Mouse (Mus musculus): ENCODE data around the gene Nfkb1. TPM values are rescaled to one million over a fixed set of nuclear protein-coding genes. Genes with fewer than 3 reads are reported as not detected.
A peak's percentile ranks its signal among the peaks of the same experiment; 100 is the strongest.

Gene Nfkb1
- polyA plus RNA-seq, 1 experiment from 2014 or later, result 16.0 TPM

- Histone ChIP-seq H3K4me2 (replicated peaks) (no peak overlapping the region), H3K27me3 (no peaks in the 10 kb centered on the region), H3K9me3 (no peaks in the 10 kb centered on the region), H3K4me3 (no peak overlapping the region), H3K36me3 (no peaks in the 10 kb centered on the region), H3K4me1 (no peaks in the 10 kb centered on the region; the same call in 1 of the 2 replicates), H3K27ac (no peak overlapping the region), H3K9ac (no peak overlapping the region)
- ATAC-seq (ENCODE audit: low FRiP score, low read depth), result no peak
- WGBS, result 67% methylated on average over 5 of the region's 5 CpGs
Measured at GRCm38 (mm10) chr3:135568633-135569032, 122.7 kb downstream of the Nfkb1 start.

DNA sequence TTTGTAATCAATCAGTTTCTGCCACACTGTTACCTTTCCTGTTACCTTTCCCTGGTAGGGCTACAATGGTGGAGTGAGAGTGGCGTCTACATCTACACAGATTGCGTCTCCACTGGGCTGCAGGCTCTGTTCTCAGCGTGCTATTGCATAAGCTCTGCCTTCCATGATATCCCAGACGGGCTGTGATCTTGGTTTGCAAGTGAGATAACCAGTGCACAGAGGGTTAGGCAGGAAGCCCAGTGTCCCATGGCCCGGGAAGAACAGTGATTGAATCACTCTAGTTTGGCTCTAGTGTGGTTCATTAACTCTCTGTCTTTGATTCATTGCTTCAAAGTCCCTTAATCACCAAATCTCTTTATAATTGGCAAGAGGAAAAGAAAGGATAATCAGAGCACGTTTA lies 123.5 kb downstream of the Nfkb1 start:
- Histone ChIP-seq H3K36me3 (no peaks in the 10 kb centered on the region), H3K27ac (no peak overlapping the region), H3K9ac (no peak overlapping the region), H3K27me3 (no peaks in the 10 kb centered on the region), H3K4me2 (replicated peaks) (no peak overlapping the region), H3K4me3 (no peak overlapping the region), H3K4me1 (no peaks in the 10 kb centered on the region; the same call in 1 of the 2 replicates), H3K9me3 (no peaks in the 10 kb centered on the region)
- ATAC-seq (ENCODE audit: low FRiP score, low read depth), result no peak
- 72% methylated on average over 6 of the region's 6 CpGs for WGBS

- ATAC-seq (ENCODE audit: low FRiP score, low read depth), result no peak
- Histone ChIP-seq H3K27ac (no peak overlapping the region), H3K9me3 (no peaks in the 10 kb centered on the region), H3K4me3 (no peak overlapping the region), H3K36me3 (no peaks in the 10 kb centered on the region), H3K4me1 (no peaks in the 10 kb centered on the region; the same call in 1 of the 2 replicates), H3K27me3 (no peaks in the 10 kb centered on the region), H3K4me2 (replicated peaks) (no peak overlapping the region), H3K9ac (no peak overlapping the region)
- WGBS, result 82% methylated on average over 4 of the region's 4 CpGs
Measured at GRCm38 (mm10) chr3:135565306-135565705, 126.0 kb downstream of the Nfkb1 start.

DNA sequence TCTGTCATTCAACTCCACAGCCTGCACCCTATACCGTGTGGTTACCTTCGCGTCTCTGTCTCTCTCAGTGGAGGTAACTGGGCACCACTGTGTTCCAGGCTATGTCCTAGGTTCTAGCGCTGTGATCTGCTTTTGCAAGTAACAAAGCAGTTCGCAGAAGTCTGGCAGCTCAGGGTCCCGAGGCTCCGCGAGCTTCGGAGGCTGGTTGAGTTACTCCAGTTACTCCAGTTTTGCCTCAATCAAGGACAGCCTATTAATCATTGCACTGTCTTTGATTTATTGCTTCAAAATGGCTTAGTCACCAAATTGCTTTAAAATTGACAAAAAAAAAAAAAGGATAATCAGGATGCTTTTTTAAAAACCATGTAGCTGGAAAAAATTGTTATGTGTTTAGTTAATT lies 126.6 kb downstream of the Nfkb1 start:
- no peaks in the 10 kb centered on the region for H3K36me3 ChIP-seq
- ATAC-seq (ENCODE audit: low FRiP score, low read depth), result no peak
- H3K9ac ChIP-seq, result no peak overlapping the region
- 81% methylated on average over 9 of the region's 9 CpGs for WGBS
- H3K27ac ChIP-seq, result no peak overlapping the region
- H3K9me3 ChIP-seq, result no peaks in the 10 kb centered on the region
- H3K4me3 ChIP-seq, result no peak overlapping the region
- no peaks in the 10 kb centered on the region for H3K27me3 ChIP-seq
- no peak overlapping the region for H3K4me2 ChIP-seq (replicated peaks)
- no peaks in the 10 kb centered on the region; the same call in 1 of the 2 replicates for H3K4me1 ChIP-seq

GRCm38 (mm10) chr3:135563163-135563689 lies 128.1 kb downstream of the Nfkb1 start:
- Histone ChIP-seq H3K4me1 (no peaks in the 10 kb centered on the region; the same call in 1 of the 2 replicates), H3K4me3 (no peak overlapping the region), H3K27me3 (no peaks in the 10 kb centered on the region), H3K9me3 (no peaks in the 10 kb centered on the region), H3K9ac (no peak overlapping the region), H3K27ac (no peak overlapping the region), H3K36me3 (no peaks in the 10 kb centered on the region), H3K4me2 (replicated peaks) (no peak overlapping the region)
- ATAC-seq (ENCODE audit: low FRiP score, low read depth), result peak; percentile 59; the same call in 1 of the 2 replicates
- WGBS, result 80% methylated on average over 17 of the region's 17 CpGs

DNA sequence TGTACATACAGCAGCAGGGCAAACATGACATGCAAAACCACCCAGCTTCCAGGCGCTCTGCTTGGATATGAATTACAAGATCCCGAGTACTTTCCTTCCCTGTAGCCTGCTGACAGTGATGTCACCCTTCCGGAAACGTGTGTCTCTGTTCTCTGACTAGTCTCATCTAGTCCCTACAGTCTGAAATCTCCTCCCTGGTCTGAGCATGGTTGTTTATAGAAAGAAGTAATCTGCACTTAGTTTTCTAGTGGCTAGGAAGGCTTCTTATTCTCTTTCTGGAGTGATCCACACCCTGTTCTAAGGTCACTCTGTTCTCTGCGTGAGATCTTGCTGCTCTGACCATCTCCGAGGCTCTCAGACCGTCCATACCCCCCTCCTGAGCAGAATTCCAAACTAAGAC lies 129.3 kb downstream of the Nfkb1 start:
- no peak overlapping the region for H3K27ac ChIP-seq
- 79% methylated on average over 7 of the region's 7 CpGs for WGBS
- no peak overlapping the region for H3K9ac ChIP-seq
- ATAC-seq (ENCODE audit: low FRiP score, low read depth), result no peak
- H3K27me3 ChIP-seq, result no peaks in the 10 kb centered on the region
- H3K4me2 ChIP-seq (replicated peaks), result no peak overlapping the region
- no peaks in the 10 kb centered on the region; the same call in 1 of the 2 replicates for H3K4me1 ChIP-seq
- no peak overlapping the region for H3K4me3 ChIP-seq
- no peaks in the 10 kb centered on the region for H3K9me3 ChIP-seq
- H3K36me3 ChIP-seq, result no peaks in the 10 kb centered on the region

GRCm38 (mm10) chr3:135556851-135557662 lies 134.3 kb downstream of the Nfkb1 start:
- no peak overlapping the region for H3K4me2 ChIP-seq (replicated peaks)
- WGBS, result 90% methylated on average over 12 of the region's 12 CpGs
- H3K36me3 ChIP-seq, result no peaks in the 10 kb centered on the region
- H3K9ac ChIP-seq, result no peak overlapping the region
- H3K9me3 ChIP-seq, result no peaks in the 10 kb centered on the region
- H3K27me3 ChIP-seq, result no peaks in the 10 kb centered on the region
- no peak overlapping the region for H3K4me3 ChIP-seq
- no peaks in the 10 kb centered on the region for H3K4me1 ChIP-seq
- no peak for ATAC-seq (ENCODE audit: low FRiP score, low read depth)
- H3K27ac ChIP-seq, result no peak overlapping the region

GRCm38 (mm10) chr3:135556052-135556587 lies 135.2 kb downstream of the Nfkb1 start:
- no peak for ATAC-seq (ENCODE audit: low FRiP score, low read depth)
- H3K27me3 ChIP-seq, result no peaks in the 10 kb centered on the region
- no peaks in the 10 kb centered on the region for H3K9me3 ChIP-seq
- H3K4me1 ChIP-seq, result no peaks in the 10 kb centered on the region
- H3K4me3 ChIP-seq, result no peak overlapping the region
- H3K4me2 ChIP-seq (replicated peaks), result no peak overlapping the region
- H3K27ac ChIP-seq, result no peak overlapping the region
- H3K36me3 ChIP-seq, result no peaks in the 10 kb centered on the region
- WGBS, result 78% methylated on average over 7 of the region's 7 CpGs
- no peak overlapping the region for H3K9ac ChIP-seq

DNA sequence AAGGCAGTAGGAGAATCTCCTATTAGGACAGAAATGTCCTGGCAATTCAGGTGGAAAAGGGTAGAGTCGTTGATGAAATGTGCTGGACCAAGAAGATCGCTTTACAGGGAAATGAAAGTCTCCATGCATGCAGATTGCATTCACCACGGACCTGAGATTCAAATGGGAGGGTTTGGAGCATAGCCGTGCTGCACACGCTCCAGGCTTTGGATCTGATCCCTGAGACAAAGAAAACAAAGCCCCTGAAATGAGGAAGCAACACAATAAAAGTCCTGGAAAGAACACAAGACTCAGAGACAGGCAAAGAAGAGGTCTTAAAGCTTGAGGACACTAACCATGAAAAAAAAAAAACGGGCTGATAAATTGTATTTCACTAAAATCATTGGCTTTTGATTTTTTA lies 136.2 kb downstream of the Nfkb1 start:
- Histone ChIP-seq H3K27ac (no peak overlapping the region), H3K36me3 (no peaks in the 10 kb centered on the region), H3K4me3 (no peak overlapping the region), H3K27me3 (no peaks in the 10 kb centered on the region), H3K9me3 (no peaks in the 10 kb centered on the region), H3K9ac (no peak overlapping the region), H3K4me2 (replicated peaks) (no peak overlapping the region), H3K4me1 (no peaks in the 10 kb centered on the region)
- ATAC-seq (ENCODE audit: low FRiP score, low read depth), result no peak
- 74% methylated on average over 6 of the region's 6 CpGs for WGBS

GRCm38 (mm10) chr3:135552874-135553273 lies 138.5 kb downstream of the Nfkb1 start:
- WGBS, result 75% methylated on average over 5 of the region's 5 CpGs
- no peak for ATAC-seq (ENCODE audit: low FRiP score, low read depth)
- no peak overlapping the region for H3K4me2 ChIP-seq (replicated peaks)
- no peaks in the 10 kb centered on the region for H3K27me3 ChIP-seq
- no peak overlapping the region for H3K9ac ChIP-seq
- no peak overlapping the region for H3K4me3 ChIP-seq
- H3K9me3 ChIP-seq, result no peaks in the 10 kb centered on the region
- no peaks in the 10 kb centered on the region for H3K36me3 ChIP-seq
- no peaks in the 10 kb centered on the region for H3K4me1 ChIP-seq
- H3K27ac ChIP-seq, result no peak overlapping the region

DNA sequence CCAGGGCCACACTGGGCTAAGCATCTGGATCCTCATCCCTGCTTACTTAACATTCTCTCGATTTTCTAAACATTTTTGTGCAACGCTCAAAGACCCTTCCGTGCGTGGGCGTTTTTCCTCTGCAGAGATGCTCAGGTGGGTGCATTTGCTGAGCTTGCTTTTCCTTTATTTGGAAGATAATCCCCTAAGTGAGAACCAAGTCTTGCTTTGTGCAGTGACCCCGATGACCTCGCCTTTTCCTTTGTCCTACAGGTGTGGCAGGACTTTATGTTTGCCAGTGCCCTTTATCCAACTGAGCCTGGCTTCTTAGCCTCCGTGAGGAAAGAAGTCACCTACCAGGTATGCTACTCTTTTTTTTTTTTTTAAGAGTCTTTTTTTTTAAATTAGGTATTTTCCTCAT lies 144.0 kb downstream of the Nfkb1 start:
- H3K4me2 ChIP-seq (replicated peaks), result no peak overlapping the region
- no peak overlapping the region for H3K27ac ChIP-seq
- H3K9me3 ChIP-seq, result no peaks in the 10 kb centered on the region
- H3K27me3 ChIP-seq, result no peaks in the 10 kb centered on the region
- WGBS, result 90% methylated on average over 8 of the region's 8 CpGs
- no peaks in the 10 kb centered on the region for H3K4me1 ChIP-seq
- H3K36me3 ChIP-seq, result no peaks in the 10 kb centered on the region
- H3K9ac ChIP-seq, result no peak overlapping the region
- no peak overlapping the region for H3K4me3 ChIP-seq
- no peak for ATAC-seq (ENCODE audit: low FRiP score, low read depth)

DNA sequence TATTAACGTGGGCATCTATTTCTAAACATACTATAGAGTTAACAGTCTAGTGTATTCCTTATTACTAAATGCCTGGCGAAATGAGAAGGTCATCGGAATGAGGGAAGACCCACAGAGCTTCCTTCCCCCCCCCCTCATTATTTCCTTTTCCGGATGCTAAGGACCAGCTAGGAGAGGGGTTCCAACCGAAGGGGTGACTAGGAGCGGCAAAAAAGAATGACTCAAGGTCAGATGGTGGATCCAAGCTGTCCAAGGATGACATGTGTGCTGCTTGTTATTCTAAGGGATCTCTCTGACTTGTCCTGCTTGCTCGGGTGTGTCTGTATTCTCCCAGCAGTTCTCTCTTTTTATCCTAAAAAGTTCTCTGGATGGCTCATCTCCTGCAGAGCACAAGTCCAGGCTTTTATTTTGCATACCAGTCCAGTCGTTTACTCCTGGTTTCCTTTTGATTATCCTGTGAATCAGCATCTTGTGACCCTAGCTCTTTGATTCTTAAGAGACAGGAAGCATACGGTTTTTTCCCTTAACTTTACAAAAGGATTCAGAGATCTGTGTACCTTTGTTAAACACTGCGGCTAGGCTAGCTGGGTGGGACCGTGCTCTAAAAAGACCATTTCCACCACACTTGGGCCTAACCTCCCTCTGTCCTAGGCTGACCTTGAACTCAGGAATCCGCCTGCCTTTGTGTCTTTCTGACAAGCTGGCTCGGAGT lies 145.0 kb downstream of the Nfkb1 start:
- no peak overlapping the region for H3K27ac ChIP-seq
- H3K4me3 ChIP-seq, result no peak overlapping the region
- no peaks in the 10 kb centered on the region for H3K27me3 ChIP-seq
- no peaks in the 10 kb centered on the region for H3K9me3 ChIP-seq
- no peaks in the 10 kb centered on the region for H3K4me1 ChIP-seq
- ATAC-seq (ENCODE audit: low FRiP score, low read depth), result no peak
- no peak overlapping the region for H3K9ac ChIP-seq
- no peak overlapping the region for H3K4me2 ChIP-seq (replicated peaks)
- WGBS, result 76% methylated on average over 13 of the region's 13 CpGs
- no peaks in the 10 kb centered on the region for H3K36me3 ChIP-seq
